Mouse (Mus musculus) 3T3-L1 (cell line): Measurements from ENCODE around the gene Pnma1.
A peak's percentile ranks its signal among the peaks of the same experiment; 100 is the strongest.

Experiments used
- DNase-seq: peaks from one replicate; pipeline ENCODE4 v3.0.0-alpha.2; 2015; ENCODE audit warnings: low read depth, low spot score

Gene Pnma1

DNA sequence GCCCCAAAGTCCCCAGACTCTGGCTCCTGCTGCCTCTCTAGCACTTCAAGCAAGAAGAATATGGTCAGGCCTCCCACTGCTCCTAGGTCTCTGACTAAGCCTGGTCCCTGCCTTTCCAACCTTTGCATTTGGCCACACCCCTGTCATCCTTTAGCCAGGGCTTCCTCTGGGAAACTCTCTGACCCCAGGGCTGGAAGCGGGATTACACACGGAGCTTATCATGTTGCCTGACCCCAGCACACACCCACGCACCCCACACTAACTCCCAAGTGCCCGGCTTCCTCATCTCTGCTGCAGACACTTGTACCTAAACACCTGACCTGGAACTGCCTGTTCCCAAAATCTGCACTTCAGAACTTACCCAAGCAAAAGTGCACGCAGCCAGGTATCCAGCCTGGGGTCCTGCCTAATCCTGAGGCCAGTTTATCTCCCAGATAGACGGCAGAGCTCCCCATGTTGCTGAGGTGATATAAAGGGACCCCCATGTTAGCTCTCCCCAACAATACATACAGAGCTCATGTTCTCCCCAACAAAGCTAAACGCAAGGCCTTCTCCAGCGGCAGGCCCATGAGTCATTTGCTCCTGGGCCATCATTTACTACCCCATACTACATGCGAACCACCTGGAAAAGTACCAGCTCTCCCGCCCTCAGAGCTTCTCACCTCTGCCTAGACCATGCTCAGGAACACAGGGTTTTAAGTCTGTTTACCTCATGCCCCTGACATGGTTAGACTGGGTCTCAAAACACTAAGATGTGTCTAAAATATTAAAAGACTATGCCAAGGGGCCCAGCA lies 30.6 kb upstream of the Pnma1 start:
- peak; percentile 51 for DNase-seq

DNA sequence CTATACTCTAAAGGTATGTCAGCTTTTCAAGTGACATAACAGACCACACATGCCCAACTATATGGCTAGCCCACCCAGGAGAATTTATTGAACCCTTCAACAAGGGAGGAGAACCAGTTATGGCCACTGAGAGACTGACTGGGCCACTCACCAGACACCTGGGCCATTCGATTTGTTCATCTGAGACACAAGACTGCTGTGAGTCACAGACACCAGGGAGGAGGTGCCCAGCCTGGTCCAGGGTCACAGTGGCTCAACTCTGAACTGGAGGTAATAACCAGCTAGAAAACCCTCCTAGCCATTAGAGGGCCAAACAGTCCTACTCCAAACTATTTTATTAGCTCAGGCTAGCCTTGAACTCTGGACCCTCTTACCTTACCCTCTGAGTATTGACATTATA lies 29.8 kb upstream of the Pnma1 start:
- peak; percentile 37 for DNase-seq

DNA sequence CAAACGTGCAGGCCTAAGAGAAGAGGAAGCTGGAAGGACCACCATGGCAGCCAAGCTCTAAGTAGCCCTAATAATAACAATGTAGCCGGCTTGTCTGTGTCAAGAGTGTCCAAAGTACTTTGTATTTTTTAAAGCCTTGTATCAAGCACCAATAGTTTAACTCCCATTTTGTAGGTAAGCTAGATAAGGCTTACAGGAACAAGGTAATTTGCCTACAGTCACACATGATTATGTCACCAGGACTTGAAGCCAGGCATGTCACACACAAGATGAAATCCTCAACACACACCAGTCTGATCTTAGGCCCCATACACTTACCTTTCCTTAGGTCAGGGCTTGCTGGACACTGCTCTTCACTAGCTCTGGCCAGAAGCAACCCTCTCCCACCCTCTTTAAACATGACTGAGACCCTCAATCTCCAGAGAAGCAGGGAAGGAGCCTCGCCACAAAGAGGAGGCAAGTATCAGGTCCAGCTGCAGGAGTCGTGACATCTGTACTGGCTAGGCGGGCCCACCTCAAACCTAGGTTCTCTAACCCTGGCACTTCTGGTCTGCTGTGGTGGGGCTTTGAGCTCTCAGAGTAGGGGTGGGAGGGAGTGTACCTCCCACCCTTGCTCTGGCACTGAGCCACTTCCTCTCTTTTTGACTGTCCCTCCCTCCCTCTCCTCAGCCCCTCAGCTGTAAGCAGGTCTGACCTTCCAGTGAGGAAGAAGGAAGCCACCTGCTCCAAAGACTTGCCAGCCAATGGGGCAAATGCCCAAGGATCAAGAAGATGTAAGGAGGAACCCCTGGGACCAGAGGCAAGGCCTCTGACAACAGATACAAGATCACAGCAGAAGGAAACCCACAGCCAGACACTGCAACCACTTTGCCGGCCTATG lies 28.8 kb upstream of the Pnma1 start:
- no peak for DNase-seq

DNA sequence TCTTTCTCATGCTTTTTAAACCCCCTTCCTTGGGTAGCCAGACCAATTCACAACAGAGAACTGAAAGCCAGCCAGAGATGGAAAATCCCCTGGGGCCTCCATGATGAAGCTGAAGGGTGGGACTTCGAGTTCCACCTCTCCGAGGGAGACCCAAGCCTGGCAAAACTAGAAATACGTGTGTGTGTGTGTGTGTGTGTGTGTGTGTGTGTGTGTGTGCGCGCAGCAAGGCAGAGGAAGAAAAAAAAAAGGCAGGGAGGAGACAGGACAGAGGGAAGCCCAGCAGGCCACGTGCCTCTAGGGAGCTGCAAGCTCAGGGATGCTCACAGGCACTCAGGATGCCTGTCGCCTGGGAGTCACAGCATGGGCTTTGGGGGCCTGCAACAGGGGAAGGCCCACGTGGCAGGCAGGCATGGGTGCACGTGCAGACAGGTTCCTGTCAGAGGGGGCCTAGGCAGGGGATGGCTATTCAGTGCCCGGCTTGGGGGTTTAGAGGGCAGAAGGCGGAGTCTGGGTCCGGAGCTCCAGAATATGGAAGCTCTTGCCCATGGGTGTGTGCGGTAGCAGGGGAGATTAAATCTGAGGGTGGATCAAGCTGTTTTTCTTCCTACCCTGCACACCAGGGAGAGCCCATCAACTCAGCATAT lies 28.0 kb upstream of the Pnma1 start:
- DNase-seq, result peak; percentile 72

DNA sequence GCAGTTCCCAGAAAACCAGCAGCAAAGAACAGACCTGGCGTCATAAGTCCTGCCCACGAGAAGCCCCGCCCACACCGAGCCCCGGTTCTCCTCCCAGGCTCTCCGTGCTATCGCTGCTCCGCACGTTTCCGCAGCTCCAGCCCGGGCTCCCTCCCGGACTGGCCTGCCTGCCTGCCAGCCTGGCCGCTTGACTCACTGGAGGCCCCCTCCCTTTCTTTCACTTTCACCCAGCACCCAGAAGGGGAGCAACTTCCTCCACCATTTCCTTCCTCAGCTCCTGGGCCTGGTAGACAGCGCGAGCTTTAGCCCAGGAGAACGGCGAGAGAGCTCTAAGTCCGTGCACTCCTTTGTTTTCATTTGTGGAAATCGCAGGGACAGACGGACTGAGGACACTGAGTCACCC lies 27.4 kb upstream of the Pnma1 start:
- peak; percentile 85 for DNase-seq

DNA sequence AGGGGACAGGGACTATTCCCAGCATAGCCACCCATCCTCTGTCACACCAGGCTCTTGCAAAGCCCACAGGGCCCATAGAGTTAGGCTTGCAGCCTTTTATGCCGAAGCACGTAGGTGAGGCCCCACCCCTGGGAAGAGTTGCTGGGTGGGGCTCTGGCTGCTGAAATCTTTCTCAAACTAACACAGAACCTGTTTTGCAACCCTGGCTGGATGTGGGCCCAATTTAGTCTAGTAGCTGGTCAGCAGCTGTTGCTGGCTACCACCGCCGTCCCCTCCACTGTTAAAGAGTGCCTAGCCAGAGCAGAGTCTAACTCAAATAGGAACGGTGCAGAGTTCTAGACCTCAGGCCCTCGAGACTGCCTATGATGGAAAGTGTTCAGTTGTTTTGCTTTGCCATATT lies 26.6 kb upstream of the Pnma1 start:
- peak; percentile 63 for DNase-seq

DNA sequence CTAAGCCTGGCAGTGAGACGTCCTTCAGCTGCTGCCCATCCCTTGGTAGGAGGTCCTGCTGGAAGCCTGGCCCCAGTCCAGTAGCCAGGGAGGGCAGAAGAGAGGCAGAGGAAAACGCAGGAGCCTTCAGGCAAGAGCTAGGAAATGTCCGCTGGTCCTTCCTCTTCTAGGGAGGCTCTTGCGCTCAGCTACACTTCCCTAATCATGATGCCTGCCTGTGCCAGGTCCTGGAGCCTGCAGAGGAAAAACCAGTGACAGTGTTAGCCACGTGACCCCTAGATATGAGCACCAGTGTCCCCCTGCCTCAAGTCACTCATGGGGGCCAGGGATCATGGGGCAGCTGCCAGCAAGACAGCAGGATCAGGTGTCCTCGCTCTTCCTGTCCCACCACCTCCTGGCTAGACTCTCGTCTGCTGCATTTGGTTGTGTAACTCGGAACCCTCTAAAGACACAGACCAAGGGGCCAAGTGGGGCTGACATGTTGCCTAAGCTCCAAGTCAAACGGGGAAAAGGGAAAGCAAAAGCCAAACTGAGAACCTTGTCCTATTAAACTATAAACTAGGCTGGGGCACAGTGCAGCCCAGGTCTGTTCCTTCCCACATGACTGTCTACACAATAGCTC lies 26.0 kb upstream of the Pnma1 start:
- no peak for DNase-seq

DNA sequence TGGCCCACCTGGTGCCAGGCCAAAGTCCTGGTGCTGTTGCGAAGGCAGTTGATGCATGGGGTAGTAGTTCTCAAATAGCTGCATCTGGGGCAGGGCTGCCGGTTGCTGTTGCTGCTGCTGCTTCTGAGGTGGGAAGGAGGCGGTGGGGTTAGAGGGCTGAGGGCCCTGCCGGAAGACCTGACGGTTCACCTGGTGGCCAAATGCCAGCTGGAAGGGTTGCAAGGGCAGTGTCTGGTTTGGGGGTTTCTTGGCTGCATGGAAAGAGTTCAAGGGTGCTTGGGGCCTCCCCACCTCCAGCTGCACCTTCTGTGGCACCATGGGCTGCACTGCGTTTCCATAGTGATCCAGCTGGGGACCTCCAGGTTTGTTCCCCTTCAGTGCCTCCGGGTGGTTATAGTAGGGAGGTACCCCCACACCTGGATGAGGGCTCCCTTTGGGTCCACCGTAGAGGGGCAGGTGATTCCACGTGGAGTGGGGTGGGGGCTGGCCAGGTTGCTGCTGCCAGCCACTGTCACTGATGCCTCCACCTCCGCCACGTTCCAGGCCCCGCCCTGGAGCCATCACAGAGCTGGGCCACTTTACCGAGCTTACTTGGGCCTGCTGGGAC lies 25.1 kb upstream of the Pnma1 start:
- no peak for DNase-seq

DNA sequence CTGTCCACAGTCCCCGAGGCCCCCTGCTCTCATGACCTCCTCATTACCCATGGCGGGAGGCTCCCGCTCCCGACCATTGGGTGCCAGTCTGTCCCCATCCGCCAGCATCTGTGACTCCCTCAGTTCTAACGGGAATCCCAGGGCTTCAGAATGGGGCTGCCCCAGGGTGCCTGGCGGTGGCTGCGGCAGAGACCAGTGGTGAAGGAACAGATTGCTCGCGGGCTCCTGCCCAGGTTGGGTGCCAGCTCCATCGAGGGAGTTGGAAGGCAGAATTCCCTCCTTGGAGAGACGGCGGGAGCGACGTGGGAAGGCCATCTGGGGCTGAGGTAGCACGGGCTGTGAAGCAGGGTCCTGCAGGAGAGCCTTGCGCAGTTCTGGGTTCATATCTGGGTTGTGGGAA lies 24.6 kb upstream of the Pnma1 start:
- no peak for DNase-seq

DNA sequence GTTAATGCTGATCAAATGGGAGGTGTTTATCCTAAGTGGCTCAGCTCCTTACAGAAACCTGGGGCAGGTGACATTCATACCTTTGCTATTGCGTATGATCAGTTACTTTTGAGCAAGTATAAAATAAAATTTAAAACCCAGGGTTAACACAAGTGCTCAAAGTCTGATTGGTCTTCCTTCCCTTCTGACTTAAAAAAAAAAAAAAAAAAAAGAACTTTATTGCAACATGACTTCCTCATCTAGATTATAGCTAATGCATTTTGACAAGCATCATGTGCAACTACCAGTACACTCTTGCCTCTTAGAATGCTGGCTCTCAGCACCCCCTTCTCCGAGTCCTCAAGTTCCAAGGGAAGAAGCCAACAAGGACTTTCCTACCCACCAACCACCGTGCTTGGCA lies 23.9 kb upstream of the Pnma1 start:
- no peak for DNase-seq

DNA sequence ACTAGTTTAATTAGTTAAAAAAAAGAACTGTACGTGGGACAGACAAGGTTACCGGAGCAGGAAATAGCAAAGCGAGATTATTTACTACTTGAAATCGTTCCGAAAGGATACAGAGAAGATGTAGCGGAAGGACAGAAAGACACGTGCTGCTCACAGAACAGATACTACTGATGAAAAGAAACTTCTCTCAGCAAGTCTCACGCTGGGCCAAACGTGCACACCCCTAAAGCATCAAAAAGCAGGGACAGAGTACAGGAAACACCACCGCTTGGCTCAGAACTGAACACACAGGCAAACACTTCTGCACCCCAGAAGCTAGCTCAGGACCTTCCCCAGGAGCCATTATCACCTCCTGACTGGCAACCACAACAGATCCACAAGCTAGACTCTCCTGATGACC lies 22.3 kb upstream of the Pnma1 start:
- no peak for DNase-seq

DNA sequence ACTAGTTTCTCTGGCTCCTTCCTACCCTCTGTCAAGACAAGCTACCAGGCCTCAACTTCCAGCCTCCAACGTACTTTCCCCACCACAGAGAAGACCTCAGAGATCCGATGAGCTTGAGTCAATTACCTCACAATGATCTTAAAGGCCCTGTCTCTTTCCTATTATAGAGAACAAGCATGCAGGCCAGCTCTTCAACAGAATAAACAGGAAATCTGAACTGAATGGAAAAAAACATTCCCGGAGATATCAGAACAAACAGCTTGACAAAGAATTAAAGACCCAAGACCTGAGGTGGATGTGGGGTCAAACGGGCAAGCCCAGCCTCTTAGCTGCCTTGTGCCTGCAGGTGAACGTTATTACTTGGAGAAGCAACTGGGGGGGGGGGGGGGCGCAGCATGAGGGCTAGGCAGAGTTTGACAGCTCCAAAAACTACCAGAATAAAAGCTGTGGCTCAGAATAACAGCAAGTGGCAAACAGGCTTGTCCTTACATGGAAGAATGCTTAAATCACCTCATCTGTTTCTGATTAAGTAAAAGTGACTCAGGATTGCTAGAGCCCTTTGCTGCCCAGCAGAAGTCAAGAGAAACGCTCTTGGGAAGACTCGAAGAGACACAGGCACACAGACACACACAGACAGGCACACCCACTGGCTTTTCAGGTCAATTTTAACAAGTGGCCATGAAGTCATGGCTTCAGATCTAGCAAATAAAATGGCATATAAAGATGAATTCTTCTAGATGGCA lies 17.5 kb upstream of the Pnma1 start:
- peak; percentile 91 for DNase-seq

DNA sequence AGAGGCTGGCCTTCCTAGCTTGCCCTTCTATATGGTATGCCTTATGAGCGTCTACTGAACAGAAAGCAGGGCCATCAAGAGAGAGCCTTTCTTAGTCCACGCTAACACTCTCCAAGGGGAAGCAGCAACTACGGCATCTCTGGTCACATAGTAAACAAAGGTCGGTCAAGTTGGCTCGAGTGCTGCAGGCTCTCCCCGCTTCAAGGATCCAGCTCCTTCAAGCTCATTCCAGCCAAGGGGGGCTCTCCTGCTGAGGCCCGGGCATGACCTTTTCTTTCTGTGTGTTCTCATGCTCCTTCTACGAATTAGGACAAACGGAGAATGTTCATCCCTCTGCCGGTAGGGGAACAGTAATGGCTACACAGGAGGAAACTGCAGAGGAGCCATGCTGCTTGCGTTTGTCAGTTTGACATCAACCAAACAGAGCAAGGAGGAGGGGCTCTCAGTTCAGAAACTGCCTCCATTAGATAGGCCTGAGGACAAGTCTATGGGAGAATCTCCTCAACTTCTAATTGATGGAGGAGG lies 15.4 kb upstream of the Pnma1 start:
- no peak for DNase-seq

DNA sequence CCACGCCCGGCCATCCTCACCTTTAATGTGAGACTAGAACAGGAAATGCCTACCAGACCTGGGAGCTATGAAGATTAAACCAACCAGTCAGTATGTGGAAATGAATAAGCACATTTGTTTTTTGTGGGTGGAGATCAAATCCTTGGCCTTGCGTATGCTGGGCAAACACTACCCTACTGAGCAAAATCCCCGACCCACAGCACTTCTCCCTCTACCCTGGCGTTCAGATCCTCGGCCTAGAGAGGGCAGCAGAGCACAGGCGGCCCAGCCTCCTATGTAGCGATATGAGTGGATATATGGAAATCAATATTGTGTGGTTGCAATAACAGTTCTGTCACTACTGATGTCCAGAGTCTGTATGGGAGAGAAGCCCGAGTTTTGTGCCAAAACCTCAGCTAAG lies 14.8 kb upstream of the Pnma1 start:
- DNase-seq, result peak; percentile 33

DNA sequence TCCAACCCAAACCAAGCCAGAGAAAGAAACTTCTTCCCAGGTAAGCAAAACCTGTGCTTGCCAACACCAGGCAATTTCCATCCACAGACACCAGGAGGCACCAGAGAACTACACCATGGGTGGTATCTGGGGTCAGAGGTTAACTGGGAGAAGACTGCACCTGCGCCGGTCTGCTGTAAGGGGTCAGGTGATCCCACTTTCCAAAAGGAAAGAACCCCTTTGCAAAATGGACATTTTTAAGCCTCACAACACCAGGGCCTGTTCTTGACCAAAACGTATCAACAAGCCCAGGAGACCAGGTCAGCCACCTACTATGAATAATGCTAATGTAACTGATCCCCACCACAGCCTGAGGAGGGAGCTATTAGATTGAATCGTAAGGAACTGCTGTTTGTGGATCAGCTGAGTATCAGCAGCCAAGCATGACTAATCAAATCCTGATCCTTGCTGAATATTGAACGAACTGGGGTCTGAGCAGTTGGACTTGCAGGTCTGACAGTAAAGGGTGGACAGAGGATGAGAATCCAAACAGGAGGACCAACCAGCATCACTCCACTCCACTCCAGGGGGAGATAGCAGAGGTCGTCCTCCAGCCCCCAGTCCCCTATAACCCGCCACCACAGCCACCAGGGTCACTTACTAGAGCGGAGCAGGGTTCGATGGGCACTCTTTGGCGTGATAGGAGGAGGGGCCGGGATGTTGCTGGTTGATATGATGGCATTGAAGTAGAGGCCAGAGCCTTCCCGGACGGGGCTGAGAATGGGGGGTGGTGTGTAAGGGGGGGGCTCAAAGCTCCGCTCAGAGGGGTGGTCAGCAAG lies 13.5 kb upstream of the Pnma1 start:
- peak; percentile 46 for DNase-seq

DNA sequence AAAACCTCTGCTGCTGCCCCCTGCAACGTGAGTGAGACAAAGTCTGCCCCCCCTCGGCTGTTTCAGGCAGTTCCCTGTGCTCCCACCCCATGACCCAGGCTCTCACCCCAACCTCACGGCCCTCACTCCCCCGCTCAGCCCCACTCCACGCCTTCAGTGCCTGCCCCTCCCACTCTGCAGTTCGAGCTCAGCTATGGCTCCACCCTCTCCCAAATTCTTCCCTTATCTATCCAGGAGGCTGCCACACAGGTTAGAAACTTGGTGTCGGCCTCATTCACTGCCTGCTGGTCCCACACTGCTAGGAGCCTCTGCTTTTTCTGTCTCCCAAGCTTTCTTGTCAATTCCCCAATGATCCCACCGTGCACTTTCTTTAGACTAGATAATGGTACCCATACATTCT lies 12.8 kb upstream of the Pnma1 start:
- no peak for DNase-seq

DNA sequence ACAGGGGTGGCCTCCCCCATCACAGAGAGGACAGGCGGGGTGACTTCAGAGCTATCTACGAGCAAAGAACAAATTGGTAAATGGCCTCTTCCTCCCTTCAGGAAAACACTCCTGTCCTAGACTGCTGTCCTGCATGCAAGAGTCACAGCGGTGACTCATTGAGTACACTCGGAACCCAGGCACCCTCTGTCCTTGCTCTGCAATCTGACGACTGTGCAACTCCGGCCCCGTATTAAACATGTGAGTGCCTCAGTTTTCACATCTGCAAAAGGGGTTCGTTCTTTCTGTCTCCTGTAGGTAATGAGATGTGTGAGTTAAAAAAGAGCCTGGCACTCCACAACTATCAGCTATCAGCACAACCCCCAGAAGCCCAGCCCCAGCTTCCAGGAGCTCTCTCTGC lies 12.2 kb upstream of the Pnma1 start:
- DNase-seq, result no peak

DNA sequence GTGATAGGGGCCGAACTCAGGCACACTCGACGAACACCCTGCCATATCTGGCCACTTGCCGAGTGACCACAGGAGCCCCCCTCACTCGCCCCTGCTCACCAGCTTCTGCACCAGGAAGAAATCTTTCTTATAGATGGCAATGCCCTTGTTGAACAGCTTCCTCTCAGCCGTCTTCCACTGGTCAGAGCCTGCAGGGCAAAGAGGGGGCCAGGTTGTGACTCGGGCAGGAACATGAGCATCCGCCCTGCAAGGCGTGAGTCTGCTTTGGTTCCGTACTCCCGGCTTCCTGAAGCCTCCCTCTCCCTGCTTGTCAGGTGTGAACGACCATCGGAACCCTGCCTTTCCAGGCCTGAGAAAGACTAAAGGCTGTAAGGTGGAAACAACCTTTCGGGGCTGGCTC lies 9.9 kb upstream of the Pnma1 start:
- no peak for DNase-seq

DNA sequence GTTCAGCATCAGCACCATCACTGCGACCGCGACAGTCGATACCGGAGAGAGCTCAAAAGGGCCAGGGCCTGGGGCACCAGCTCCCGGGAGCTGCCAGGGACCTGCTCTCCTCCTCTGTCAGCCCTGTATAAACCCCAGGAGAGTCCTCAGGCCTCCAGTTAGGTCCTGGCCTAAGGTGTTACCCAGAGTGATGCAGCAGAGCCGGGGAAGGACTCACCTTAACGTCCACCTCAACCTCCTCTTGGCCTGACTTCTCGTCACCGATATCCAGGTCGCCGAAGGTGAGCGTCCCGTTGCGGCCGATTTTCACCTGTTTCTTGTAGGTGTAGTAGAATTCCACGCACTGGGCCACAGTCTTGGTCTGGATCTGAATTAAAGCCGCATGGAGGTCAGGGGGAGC lies 7.9 kb upstream of the Pnma1 start:
- DNase-seq, result no peak

DNA sequence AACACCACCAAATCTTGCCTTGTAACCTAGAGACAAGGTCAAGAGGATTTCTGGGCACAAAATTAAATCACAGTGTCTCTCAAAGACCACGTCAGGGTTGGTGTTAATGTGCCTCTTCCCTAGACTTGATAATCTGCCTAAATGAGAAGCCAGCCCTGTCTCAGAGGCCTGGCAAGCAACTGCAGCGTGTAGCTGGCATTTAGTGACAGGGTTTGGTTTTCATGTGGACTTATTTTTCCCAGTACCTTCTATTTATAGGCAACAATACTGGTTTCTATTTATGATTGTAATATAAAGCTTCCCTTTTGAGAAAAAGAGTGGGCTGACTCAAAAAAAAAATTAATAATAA lies 7.2 kb upstream of the Pnma1 start:
- DNase-seq, result no peak
